Mouse (Mus musculus) limb, embryonic 11.5 days (tissue): ENCODE data around the gene Ube2b. TPM values are rescaled to one million over a fixed set of nuclear protein-coding genes. Genes with fewer than 3 reads are reported as not detected.

Experiments used
- ATAC-seq: fragments of 200-750 bp; cut with Nextera tagmentation; 2 replicates; pipeline ENCODE4 v1.8.0; 2017; ENCODE audit warnings: low read depth; ENCODE audit not compliant: insufficient number of reproducible peaks, low FRiP score, low TSS enrichment
- DNase-seq: peaks from one replicate; pipeline ENCODE4 v3.0.0-alpha.2; 2015; ENCODE audit warnings: low spot score
- H3K27ac ChIP-seq: fragments of 300-500 bp; sonication (generic); replicated peaks from 2 replicates; pipeline ENCODE4 v1.5.1; 2014; ENCODE audit warnings: low read depth, mild to moderate bottlenecking, low read length
- H3K27me3 ChIP-seq: fragments of 300-500 bp; sonication (generic); 2 replicates; pipeline ENCODE4 v1.6.1; 2014; ENCODE audit warnings: mild to moderate bottlenecking, low read length, mixed read lengths; ENCODE audit not compliant: control insufficient read depth, insufficient read depth
- H3K36me3 ChIP-seq: fragments of 300-500 bp; sonication (generic); 2 replicates; pipeline ENCODE4 v1.6.1; 2014; ENCODE audit warnings: mild to moderate bottlenecking, low read length, moderate library complexity, mixed read lengths; ENCODE audit not compliant: control insufficient read depth, insufficient read depth
- H3K4me1 ChIP-seq: fragments of 300-500 bp; sonication (generic); 2 replicates; pipeline ENCODE4 v1.6.1; 2014; ENCODE audit warnings: low read length, mixed read lengths; ENCODE audit not compliant: control insufficient read depth, insufficient read depth
- H3K4me2 ChIP-seq: fragments of 300-500 bp; sonication (generic); 2 replicates; pipeline ENCODE4 v1.6.1; 2014; ENCODE audit warnings: low read depth, mild to moderate bottlenecking, moderate library complexity; ENCODE audit not compliant: severe bottlenecking
- H3K4me3 ChIP-seq: fragments of 300-500 bp; sonication (generic); 2 replicates; pipeline ENCODE4 v1.5.1; 2014; ENCODE audit warnings: low read depth, low read length
- H3K9ac ChIP-seq: fragments of 300-500 bp; sonication (generic); 2 replicates; pipeline ENCODE4 v1.6.1; 2014; ENCODE audit warnings: mild to moderate bottlenecking, low read length
- H3K9me3 ChIP-seq: fragments of 300-500 bp; sonication (generic); 2 replicates; pipeline ENCODE4 v1.6.1; 2016; ENCODE audit warnings: low read length; ENCODE audit not compliant: control insufficient read depth
- WGBS: fragments of 180-500 bp; shearing (Covaris S2); extraction: QIAGEN DNeasy Blood & Tissue Kit; methylation state at CpG from one replicate; pipeline ENCODE4 v1.1.7; 2014; 5-methylcytosine and 5-hydroxymethylcytosine counted together
- polyA plus RNA-seq: library from polyadenylated mRNA; unstranded; fragments of >200 nt; fragmentation: Nextera tagmentation; extraction: Ambion mirVana; gene quantifications from 2 replicates; pipeline ENCODE4 v1.2.1, GENCODE M21; 2014

Gene Ube2b
- polyA plus RNA-seq, 1 experiment from 2014 or later: 191 TPM

DNA sequence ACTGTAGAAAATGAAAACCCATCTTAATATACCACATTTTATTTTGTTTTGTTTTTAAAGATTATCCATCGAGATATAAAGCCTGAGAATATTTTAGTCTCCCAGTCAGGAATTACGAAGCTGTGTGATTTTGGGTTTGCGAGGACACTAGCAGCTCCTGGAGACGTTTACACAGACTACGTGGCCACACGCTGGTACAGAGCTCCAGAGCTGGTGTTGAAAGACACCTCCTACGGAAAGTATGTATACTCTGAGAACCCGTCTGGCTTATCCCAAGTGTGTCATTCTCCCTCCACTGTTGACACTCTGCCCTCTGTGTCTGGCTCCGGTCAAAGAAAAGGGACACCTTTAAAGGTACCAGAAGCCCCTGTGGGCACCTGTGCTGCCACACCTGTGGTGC lies 17.7 kb upstream of the Ube2b start:
- no peaks in the 10 kb centered on the region for H3K9me3 ChIP-seq
- H3K36me3 ChIP-seq: no peaks in the 10 kb centered on the region
- no peaks in the 10 kb centered on the region for H3K4me1 ChIP-seq
- H3K27me3 ChIP-seq: no peaks in the 10 kb centered on the region
- DNase-seq: no peak
- 89% methylated on average over 9 of the region's 9 CpGs for WGBS
- ATAC-seq: no peak
- H3K4me3 ChIP-seq: no peak overlapping the region
- H3K4me2 ChIP-seq: no peak overlapping the region
- H3K27ac ChIP-seq: no peak overlapping the region
- H3K9ac ChIP-seq: no peak overlapping the region

DNA sequence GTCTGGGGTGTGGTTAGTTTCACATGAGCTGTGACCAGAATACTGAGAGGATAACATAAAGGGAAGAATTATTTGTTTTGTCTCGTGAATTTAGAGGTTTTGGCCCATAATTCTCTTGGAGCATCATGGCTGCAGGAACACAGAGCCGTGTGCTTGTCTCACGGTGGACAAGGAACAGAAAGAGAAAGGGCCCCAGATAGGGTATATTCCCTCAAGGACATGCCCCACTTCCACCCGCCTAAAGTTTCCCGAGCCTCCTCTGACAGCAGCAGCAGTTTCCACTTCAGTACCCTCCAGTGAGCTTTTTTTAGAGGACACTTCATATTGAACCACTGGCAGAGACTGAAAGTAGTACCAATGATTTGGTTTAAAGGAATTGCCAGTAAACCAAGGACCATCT lies 11.0 kb upstream of the Ube2b start:
- no peak overlapping the region for H3K27ac ChIP-seq
- H3K4me2 ChIP-seq: no peak overlapping the region
- no peaks in the 10 kb centered on the region for H3K9me3 ChIP-seq
- no peak overlapping the region for H3K9ac ChIP-seq
- WGBS: 90% methylated on average over 5 of the region's 5 CpGs
- H3K4me1 ChIP-seq: no peaks in the 10 kb centered on the region
- DNase-seq (no peak), ATAC-seq (no peak)
- H3K4me3 ChIP-seq: no peak overlapping the region
- H3K36me3 ChIP-seq: no peaks in the 10 kb centered on the region
- no peaks in the 10 kb centered on the region for H3K27me3 ChIP-seq

DNA sequence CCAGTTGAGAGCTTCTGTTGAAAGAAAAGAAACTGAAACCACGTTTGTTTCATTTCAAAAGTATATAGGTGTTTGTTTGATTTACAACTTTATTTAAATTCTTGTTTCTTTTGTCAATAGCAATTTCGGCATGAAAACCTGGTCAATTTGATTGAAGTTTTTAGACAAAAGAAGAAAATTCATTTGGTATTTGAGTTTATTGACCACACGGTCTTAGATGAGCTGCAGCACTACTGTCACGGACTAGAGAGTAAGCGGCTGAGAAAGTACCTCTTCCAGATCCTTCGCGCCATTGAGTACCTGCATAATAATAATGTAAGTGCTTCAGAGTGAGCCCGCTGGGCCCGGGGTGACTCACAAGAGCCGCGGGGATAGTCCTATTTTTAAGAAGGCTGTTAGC lies 10.4 kb upstream of the Ube2b start:
- H3K9me3 ChIP-seq: no peaks in the 10 kb centered on the region
- no peaks in the 10 kb centered on the region for H3K27me3 ChIP-seq
- whole genome bisulfite sequencing: 90% methylated on average over 11 of the region's 11 CpGs
- H3K9ac ChIP-seq: no peak overlapping the region
- H3K4me2 ChIP-seq: no peak overlapping the region
- no peak overlapping the region for H3K4me3 ChIP-seq
- DNase-seq (no peak), ATAC-seq (no peak)
- no peaks in the 10 kb centered on the region for H3K4me1 ChIP-seq
- no peaks in the 10 kb centered on the region for H3K36me3 ChIP-seq
- H3K27ac ChIP-seq: no peak overlapping the region

DNA sequence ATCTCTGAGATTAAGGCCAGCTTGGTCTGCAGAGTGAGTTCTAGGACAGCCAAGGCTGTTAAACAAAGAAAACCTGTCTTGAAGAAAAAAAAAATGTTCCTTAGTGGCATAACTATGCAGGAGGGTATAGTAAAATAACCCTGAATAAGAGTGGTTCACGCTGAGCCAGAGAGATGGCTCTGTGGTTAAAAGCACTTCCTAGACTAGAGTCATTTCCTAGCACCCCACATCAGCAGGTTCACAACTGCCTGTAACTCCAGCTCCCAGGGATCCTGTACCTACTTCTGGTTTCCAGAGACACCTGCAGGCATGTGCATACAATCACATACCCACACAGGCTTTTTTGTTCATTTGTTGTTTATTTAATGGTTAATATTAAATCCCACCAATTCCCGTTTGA lies 5.0 kb upstream of the Ube2b start:
- Histone ChIP-seq H3K9ac (no peak overlapping the region), H3K4me2 (no peak overlapping the region), H3K36me3 (no peaks in the 10 kb centered on the region), H3K27me3 (no peaks in the 10 kb centered on the region), H3K9me3 (no peaks in the 10 kb centered on the region), H3K4me3 (no peak overlapping the region), H3K4me1 (peaks cover 2% of the 10 kb centered on the region; the same call in 1 of the 2 replicates), H3K27ac (no peak overlapping the region)
- WGBS: 75% methylated on average over 2 of the region's 2 CpGs
- ATAC-seq: no peak
- DNase-seq: no peak

DNA sequence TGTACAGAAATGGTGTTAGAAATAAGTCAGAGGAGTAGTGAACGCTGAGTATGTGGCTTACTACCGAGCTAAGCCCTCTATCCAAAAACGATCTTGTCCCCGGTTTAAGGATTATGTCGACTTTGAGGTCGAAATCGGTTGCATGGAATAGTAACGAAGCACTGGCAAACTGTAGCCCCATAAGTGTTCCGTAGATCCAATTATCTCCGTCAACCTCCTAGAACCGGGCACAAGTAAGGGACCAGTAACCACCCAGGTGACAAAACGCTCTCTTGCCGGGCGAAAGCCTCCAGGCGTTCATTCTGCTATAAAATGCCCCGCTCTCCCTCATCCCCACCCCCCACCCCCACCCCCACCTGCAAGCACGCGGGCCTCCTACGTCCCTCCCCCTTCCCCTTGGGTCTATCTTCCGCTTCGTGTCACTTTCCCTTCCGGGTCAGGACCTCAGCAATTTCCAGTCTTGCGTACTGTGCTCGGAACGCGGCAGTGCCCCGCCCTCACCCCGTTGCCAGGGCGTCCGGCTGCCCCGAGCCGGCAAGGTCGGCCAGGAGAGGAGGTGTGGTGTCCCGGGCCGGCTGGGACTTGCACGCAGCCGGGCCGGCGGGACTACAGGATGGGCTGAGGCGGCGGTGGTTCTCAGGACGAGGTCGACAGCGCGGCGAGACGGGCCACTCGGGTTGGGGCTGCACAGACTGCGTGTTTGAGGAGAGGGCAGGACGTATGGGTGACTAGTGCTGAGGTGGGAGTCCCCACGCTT lies 3.4 kb upstream of the Ube2b start, which contains the start of gene Cdkl3:
Gene Cdkl3 (plus strand): TSS at position 450 of the 757 bp plus-strand sequence.
- DNase-seq (peak; percentile 95), ATAC-seq (peak; percentile 85)
- peak within 1 kb of the TSS; percentile 88 for H3K4me3 ChIP-seq
- H3K9ac ChIP-seq: peak within 1 kb of the TSS; percentile 82
- WGBS: under 1% methylated on average over 51 of the region's 51 CpGs
- peaks cover 2% of the 10 kb centered on the region; the same call in 1 of the 2 replicates for H3K4me1 ChIP-seq
- no peaks in the 10 kb centered on the region for H3K9me3 ChIP-seq
- peak within 1 kb of the TSS; percentile 66 for H3K4me2 ChIP-seq
- peak within 1 kb of the TSS; percentile 84 for H3K27ac ChIP-seq
- no peaks in the 10 kb centered on the region for H3K36me3 ChIP-seq
- no peaks in the 10 kb centered on the region for H3K27me3 ChIP-seq

DNA sequence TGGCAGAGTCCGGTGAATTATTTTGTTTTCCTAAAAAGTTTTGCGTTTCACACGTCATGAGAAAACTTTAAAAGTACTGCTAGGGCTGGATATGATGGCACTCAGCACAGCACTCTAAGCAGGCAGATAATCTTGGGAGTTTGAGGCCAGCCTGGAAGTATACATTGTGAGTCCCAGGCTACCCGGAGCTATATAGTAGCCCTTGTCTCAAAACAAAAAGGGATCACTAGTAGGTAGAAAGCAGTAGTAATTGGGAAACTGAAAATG lies 2.9 kb upstream of the Ube2b start:
- WGBS: 22% methylated on average over 4 of the region's 4 CpGs
- no peak for ATAC-seq
- peak overlapping the region; percentile 64 for H3K9ac ChIP-seq

DNA sequence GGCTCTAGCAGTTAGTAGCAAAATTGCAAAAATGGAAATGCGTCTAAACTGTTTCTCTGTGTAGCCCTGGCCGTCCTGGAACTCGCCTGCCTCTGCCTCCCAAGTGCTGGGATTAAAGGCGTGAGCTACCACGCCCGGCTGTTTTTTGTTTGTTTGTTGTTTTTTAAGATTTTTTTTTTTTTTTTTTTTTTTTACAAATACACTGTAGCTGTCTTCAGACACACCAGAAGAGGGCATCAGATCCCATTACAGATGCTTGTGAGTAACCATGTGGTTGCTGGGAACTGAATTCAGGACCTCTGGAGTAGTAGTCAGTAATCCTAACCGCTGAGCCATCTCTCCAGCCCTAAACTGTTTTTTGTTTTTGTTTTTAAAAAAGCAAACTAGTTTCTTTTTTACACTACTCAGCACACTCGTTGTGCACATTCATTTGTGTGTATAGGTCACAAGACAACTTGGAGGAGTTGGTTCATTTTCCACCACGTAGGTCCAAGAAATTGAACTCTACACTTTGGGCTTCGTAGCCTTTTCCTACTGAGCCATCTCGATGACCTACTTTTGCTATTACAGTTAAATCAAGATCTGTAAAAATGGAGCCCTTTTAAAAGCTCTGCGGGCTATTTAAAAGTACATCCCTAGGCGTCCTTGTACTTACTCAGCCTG lies 2.4 kb upstream of the Ube2b start:
- Histone ChIP-seq H3K4me2 (peak overlapping the region; percentile 66; the same call in 1 of the 2 replicates), H3K4me1 (peaks cover 4% of the 10 kb centered on the region; the same call in 1 of the 2 replicates), H3K9ac (no peak overlapping the region), H3K9me3 (no peaks in the 10 kb centered on the region), H3K27me3 (no peaks in the 10 kb centered on the region), H3K27ac (no peak overlapping the region), H3K36me3 (no peaks in the 10 kb centered on the region), H3K4me3 (peak overlapping the region; percentile 88; the same call in 1 of the 2 replicates)
- WGBS: 79% methylated on average over 13 of the region's 13 CpGs
- DNase-seq (no peak), ATAC-seq (no peak)

More for the DNA sequence above, 2.9 kb upstream of the Ube2b start:
- Histone ChIP-seq H3K9me3 (no peaks in the 10 kb centered on the region), H3K4me2 (peak overlapping the region; percentile 66), H3K4me3 (peak overlapping the region; percentile 88), H3K36me3 (no peaks in the 10 kb centered on the region), H3K27ac (peak overlapping the region; percentile 84), H3K27me3 (no peaks in the 10 kb centered on the region), H3K4me1 (peaks cover 3% of the 10 kb centered on the region; the same call in 1 of the 2 replicates)
- DNase-seq: no peak

DNA sequence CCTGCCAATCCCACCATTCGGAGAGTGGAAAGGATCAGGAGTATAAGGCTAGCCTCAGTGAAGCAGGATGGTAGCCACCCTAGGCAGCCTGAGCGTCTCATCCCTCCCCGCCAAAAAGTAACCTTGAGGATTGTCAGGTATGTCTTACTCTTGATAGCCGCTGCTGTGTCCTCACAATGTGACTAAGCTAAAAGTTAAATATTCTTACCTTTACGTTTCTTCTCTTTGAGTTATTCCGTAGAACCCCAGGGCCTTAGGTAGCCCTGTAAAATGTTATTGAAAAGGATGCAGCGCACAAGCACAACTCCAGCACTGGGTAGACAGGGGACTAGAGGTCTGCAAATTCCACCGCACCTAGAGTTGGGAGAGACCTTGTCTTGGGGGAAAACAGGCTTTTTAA lies 1.3 kb upstream of the Ube2b start:
- H3K9ac ChIP-seq: no peak overlapping the region
- H3K4me2 ChIP-seq: no peak overlapping the region
- ATAC-seq (no peak), DNase-seq (no peak)
- 0 out of 2 replicates have a peak overlapping the region, but pooled peaks have one; percentile 48 for H3K27ac ChIP-seq
- peaks cover 6% of the 10 kb centered on the region; the same call in 1 of the 2 replicates for H3K36me3 ChIP-seq
- peaks cover 7% of the 10 kb centered on the region; the same call in 1 of the 2 replicates for H3K4me1 ChIP-seq
- no peaks in the 10 kb centered on the region for H3K9me3 ChIP-seq
- WGBS: 92% methylated on average over 8 of the region's 8 CpGs
- H3K27me3 ChIP-seq: no peaks in the 10 kb centered on the region
- no peak overlapping the region for H3K4me3 ChIP-seq
